Mouse (Mus musculus): ENCODE measurements around the gene Ifih1. TPM values are rescaled to one million over a fixed set of nuclear protein-coding genes. Genes with fewer than 3 reads are reported as not detected.

Ifih1 gene
- polyA plus RNA-seq, 1 experiment, result 6.1 TPM

DNA sequence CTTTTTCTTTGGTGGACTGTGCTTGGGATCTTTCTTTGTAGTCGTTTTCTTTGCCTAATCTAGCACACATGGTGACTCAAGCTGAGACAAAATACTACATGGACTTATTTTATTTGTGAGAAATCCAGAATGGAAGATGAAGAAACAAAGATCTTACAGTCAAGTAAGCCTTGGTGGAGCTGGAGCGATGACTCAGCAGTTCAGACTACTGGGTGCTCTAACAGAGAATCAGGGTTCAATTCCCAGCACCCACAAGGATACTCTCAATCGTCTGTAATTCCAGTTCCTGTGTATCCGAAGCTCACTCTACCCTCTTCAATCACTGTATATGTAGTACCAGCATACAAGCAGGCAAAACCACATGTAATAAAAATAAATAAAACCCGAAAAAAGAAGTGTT is 24.2 kb upstream of the Ifih1 start:
- TF ChIP-seq POLR2A (IDR thresholded peaks at IDR 0.05; ENCODE audit: control insufficient read depth, extremely low read depth, insufficient read depth, low read length, poor library complexity), result no peak
- TF ChIP-seq CTCF (IDR thresholded peaks at IDR 0.05; ENCODE audit: borderline replicate concordance, control insufficient read depth, extremely low read depth, insufficient read depth, low read length, poor library complexity), result no peak
- WGBS, result 91% methylated on average over 5 of the region's 5 CpGs

DNA sequence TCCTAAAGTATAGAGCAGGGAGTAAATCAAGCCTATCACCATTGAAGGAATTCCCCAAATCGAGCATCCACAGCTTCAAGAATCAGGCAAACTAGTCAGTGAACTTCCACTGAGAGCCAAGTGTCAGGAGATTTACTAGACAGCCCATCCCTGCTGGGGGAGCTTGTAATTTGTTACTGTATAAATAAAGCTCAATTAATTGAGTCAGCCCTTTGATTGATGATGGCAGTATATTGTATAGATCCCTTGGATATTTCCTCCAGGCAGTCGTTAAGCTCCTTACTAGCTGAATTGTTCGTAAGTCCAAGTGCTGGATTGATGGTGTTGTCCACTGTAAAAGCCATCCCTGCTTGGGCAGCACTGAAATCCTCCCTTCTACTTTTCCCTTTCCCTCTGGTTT is 23.8 kb upstream of the Ifih1 start:
- Histone ChIP-seq H3K27me3 (ENCODE audit: control insufficient read depth, insufficient read depth, low read length) (no peaks in the 10 kb centered on the region), H3K36me3 (ENCODE audit: control insufficient read depth, insufficient read depth, low read length) (no peaks in the 10 kb centered on the region), H3K27ac (ENCODE audit: control insufficient read depth, insufficient read depth, low read length) (no peak overlapping the region), H3K4me3 (ENCODE audit: control insufficient read depth, insufficient read depth, low read length) (no peak overlapping the region), H3K4me1 (replicated peaks; ENCODE audit: control insufficient read depth, insufficient read depth, low read length) (no peaks in the 10 kb centered on the region)
- no peak for TF ChIP-seq POLR2A (IDR thresholded peaks at IDR 0.05; ENCODE audit: control insufficient read depth, extremely low read depth, insufficient read depth, low read length, poor library complexity)
- TF ChIP-seq CTCF (IDR thresholded peaks at IDR 0.05; ENCODE audit: borderline replicate concordance, control insufficient read depth, extremely low read depth, insufficient read depth, low read length, poor library complexity), result no peak
- no peak for DNase-seq
- WGBS, result 92% methylated on average over 3 of the region's 3 CpGs

More for the DNA sequence above, 24.2 kb upstream of the Ifih1 start:
- Histone ChIP-seq H3K4me3 (ENCODE audit: control insufficient read depth, insufficient read depth, low read length) (no peak overlapping the region), H3K27me3 (ENCODE audit: control insufficient read depth, insufficient read depth, low read length) (no peaks in the 10 kb centered on the region), H3K4me1 (replicated peaks; ENCODE audit: control insufficient read depth, insufficient read depth, low read length) (no peaks in the 10 kb centered on the region), H3K36me3 (ENCODE audit: control insufficient read depth, insufficient read depth, low read length) (no peaks in the 10 kb centered on the region), H3K27ac (ENCODE audit: control insufficient read depth, insufficient read depth, low read length) (no peak overlapping the region)
- DNase-seq, result no peak

DNA sequence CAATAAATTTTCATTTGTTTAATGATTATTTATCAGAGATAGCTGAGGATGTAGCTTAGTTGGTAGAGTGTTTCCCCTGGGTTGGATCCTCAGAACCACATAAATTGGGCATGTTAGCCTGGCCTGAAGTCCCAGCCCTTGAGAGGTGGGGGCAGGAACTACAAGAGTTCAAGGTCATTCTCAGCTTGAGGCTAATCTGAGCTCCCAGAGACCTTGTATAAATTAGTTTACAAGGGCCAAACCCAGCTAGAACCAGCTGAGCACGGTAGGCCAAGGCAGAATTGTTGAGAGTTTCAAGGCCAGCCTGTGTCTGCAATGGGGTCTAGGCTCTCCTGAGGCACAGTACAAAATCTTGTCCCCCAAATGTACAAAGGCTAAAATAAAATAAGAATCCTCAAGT is 19.5 kb upstream of the Ifih1 start:
- no peaks in the 10 kb centered on the region for H3K27me3 ChIP-seq (ENCODE audit: control insufficient read depth, insufficient read depth, low read length)
- 93% methylated on average over 1 of the region's 1 CpGs for WGBS
- no peak overlapping the region for H3K4me3 ChIP-seq (ENCODE audit: control insufficient read depth, insufficient read depth, low read length)
- no peak for TF ChIP-seq CTCF (IDR thresholded peaks at IDR 0.05; ENCODE audit: borderline replicate concordance, control insufficient read depth, extremely low read depth, insufficient read depth, low read length, poor library complexity)
- H3K36me3 ChIP-seq (ENCODE audit: control insufficient read depth, insufficient read depth, low read length), result no peaks in the 10 kb centered on the region
- no peak for DNase-seq
- H3K4me1 ChIP-seq (replicated peaks; ENCODE audit: control insufficient read depth, insufficient read depth, low read length), result peaks cover 3% of the 10 kb centered on the region
- H3K27ac ChIP-seq (ENCODE audit: control insufficient read depth, insufficient read depth, low read length), result no peak overlapping the region

DNA sequence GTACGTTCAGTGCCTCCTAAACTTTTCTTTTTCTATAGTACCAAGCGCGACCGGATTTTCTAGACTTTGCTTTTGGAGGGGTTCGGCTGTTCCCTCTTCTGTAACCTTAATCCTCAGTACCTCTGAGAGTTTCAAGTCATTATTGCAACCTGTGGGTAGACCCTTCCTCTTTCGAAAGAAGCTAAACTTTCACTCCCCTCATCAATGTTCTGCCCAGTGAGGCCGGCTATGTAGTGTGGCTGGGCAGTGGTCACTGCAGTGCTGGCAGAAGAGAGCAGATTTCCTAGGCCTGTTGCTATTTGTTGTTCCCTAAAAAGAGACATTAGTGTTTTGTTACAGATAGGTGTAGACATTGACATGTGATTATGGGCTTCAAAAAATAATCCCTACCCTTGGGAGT is 18.8 kb upstream of the Ifih1 start:
- no peak for DNase-seq
- no peak overlapping the region for H3K4me3 ChIP-seq (ENCODE audit: control insufficient read depth, insufficient read depth, low read length)
- H3K4me1 ChIP-seq (replicated peaks; ENCODE audit: control insufficient read depth, insufficient read depth, low read length), result peaks cover 3% of the 10 kb centered on the region
- TF ChIP-seq POLR2A (IDR thresholded peaks at IDR 0.05; ENCODE audit: control insufficient read depth, extremely low read depth, insufficient read depth, low read length, poor library complexity) (no peak), CTCF (IDR thresholded peaks at IDR 0.05; ENCODE audit: borderline replicate concordance, control insufficient read depth, extremely low read depth, insufficient read depth, low read length, poor library complexity) (no peak)
- no peaks in the 10 kb centered on the region for H3K36me3 ChIP-seq (ENCODE audit: control insufficient read depth, insufficient read depth, low read length)
- 92% methylated on average over 7 of the region's 7 CpGs for WGBS
- no peaks in the 10 kb centered on the region for H3K27me3 ChIP-seq (ENCODE audit: control insufficient read depth, insufficient read depth, low read length)
- no peak overlapping the region for H3K27ac ChIP-seq (ENCODE audit: control insufficient read depth, insufficient read depth, low read length)

DNA sequence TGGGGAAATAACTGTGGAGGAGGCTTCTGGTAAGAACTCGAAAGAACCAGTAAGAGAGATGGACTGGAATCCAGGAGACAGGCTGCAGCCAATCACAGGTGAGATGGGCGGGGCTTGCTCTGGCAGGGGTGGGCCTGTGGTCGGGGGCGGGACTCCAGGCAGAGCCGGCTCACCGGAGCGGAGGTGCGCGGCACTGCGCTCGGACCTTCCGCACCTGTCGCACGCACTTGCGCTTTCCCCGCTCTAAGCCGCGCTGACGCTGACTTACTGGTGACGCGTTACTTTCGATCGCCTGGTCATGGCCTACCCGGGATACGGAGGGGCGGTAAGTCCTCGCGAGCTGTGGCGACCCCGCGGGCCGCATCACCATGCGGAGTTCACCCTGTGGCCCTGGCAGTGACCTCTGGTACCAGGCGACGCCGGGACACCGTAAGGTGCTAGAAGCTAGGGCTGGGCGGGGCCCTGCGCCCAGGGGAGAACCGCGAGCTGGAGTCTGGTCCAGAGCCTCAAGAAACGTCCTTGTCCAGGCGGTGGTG is 18.1 kb upstream of the Ifih1 start, which contains the start of gene Gca:
Gca (plus strand) TSS at position 151 of the 536 bp plus-strand sequence.
- peak; percentile 71 for DNase-seq
- 2% methylated on average over 43 of the region's 43 CpGs for WGBS
- H3K4me3 ChIP-seq (ENCODE audit: control insufficient read depth, insufficient read depth, low read length), result peak within 1 kb of the TSS; percentile 67
- no peak within 1 kb of the TSS for H3K27ac ChIP-seq (ENCODE audit: control insufficient read depth, insufficient read depth, low read length)
- H3K27me3 ChIP-seq (ENCODE audit: control insufficient read depth, insufficient read depth, low read length), result no peaks in the 10 kb centered on the region
- H3K36me3 ChIP-seq (ENCODE audit: control insufficient read depth, insufficient read depth, low read length), result no peaks in the 10 kb centered on the region
- TF ChIP-seq POLR2A (IDR thresholded peaks at IDR 0.05; ENCODE audit: control insufficient read depth, extremely low read depth, insufficient read depth, low read length, poor library complexity), result no peak
- TF ChIP-seq CTCF (IDR thresholded peaks at IDR 0.05; ENCODE audit: borderline replicate concordance, control insufficient read depth, extremely low read depth, insufficient read depth, low read length, poor library complexity), result no peak
- peaks cover 3% of the 10 kb centered on the region for H3K4me1 ChIP-seq (replicated peaks; ENCODE audit: control insufficient read depth, insufficient read depth, low read length)

DNA sequence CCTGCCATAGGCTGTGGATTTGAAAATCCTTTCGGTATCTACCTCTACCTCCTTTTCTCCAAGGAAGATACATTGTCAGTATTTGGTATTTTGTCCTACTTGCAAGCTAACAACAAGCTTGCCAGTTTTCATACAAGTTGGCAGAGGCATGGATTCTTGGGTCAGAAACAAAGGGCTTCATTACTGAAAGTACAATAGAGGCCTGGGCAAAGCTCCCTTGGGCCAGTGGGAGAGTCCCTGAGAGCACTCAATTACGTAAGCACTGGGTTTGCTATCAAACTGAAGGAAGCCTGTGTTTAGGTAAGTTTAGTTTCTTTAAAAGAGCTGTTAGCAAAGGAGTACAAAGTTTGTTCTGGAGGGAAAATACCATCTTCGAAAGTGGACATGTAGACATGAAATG is 16.5 kb upstream of the Ifih1 start:
- WGBS, result 95% methylated on average over 3 of the region's 3 CpGs
- H3K27ac ChIP-seq (ENCODE audit: control insufficient read depth, insufficient read depth, low read length), result no peak overlapping the region
- H3K4me3 ChIP-seq (ENCODE audit: control insufficient read depth, insufficient read depth, low read length), result no peak overlapping the region
- no peaks in the 10 kb centered on the region for H3K36me3 ChIP-seq (ENCODE audit: control insufficient read depth, insufficient read depth, low read length)
- H3K4me1 ChIP-seq (replicated peaks; ENCODE audit: control insufficient read depth, insufficient read depth, low read length), result peaks cover 3% of the 10 kb centered on the region
- TF ChIP-seq POLR2A (IDR thresholded peaks at IDR 0.05; ENCODE audit: control insufficient read depth, extremely low read depth, insufficient read depth, low read length, poor library complexity), result no peak
- DNase-seq, result no peak
- H3K27me3 ChIP-seq (ENCODE audit: control insufficient read depth, insufficient read depth, low read length), result no peaks in the 10 kb centered on the region

DNA sequence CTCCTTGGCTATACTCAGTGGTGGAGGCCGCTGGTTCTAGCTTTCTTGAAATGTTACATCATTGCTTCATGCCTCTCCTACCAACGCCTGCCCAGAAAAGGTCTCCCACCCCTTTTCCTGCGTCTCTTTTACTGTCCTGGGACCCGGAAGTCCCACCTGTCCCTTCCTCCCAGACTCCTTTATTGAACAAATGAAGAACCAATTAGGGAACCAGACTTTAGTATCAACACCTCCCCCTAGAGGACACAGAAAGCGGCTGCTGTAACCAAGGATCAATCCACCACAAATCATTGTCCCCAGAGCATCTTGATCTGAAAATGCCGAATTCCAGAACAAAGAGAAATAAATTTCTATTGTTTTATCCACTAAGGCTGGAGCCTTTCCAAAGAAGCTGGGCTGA is 14.5 kb upstream of the Ifih1 start:
- Histone ChIP-seq H3K36me3 (ENCODE audit: control insufficient read depth, insufficient read depth, low read length) (no peaks in the 10 kb centered on the region), H3K4me3 (ENCODE audit: control insufficient read depth, insufficient read depth, low read length) (no peak overlapping the region), H3K4me1 (replicated peaks; ENCODE audit: control insufficient read depth, insufficient read depth, low read length) (peaks cover 3% of the 10 kb centered on the region), H3K27ac (ENCODE audit: control insufficient read depth, insufficient read depth, low read length) (no peak overlapping the region), H3K27me3 (ENCODE audit: control insufficient read depth, insufficient read depth, low read length) (no peaks in the 10 kb centered on the region)
- 66% methylated on average over 6 of the region's 6 CpGs for WGBS
- no peak for DNase-seq
- TF ChIP-seq POLR2A (IDR thresholded peaks at IDR 0.05; ENCODE audit: control insufficient read depth, extremely low read depth, insufficient read depth, low read length, poor library complexity) (no peak), CTCF (IDR thresholded peaks at IDR 0.05; ENCODE audit: borderline replicate concordance, control insufficient read depth, extremely low read depth, insufficient read depth, low read length, poor library complexity) (no peak)
